20 mouse cellular contexts compared by ENCODE assay signal in genomic region chr11:106511236-106512005, GRCm38 (mm10).
"Had no signal": no experiment of that assay in that cellular context is flagged by ENCODE, and none has a peak within 500 bp of the region (broad histone marks: within the 10 kb centered on the region; RNA-seq: fewer than 3 reads in every experiment).

No protein-coding gene starts in this region.

- H3K9ac ChIP-seq: liver, embryonic 13.5 days; lung, embryonic 14.5 days; midbrain, embryonic 12.5 days; midbrain, embryonic 15.5 days; neural tube, embryonic 12.5 days; neural tube, embryonic 15.5 days had no signal

- ATAC-seq: lung, postnatal 0 days; midbrain, embryonic 15.5 days had no signal

- H3K4me2 ChIP-seq: liver, embryonic 13.5 days; lung, embryonic 14.5 days; midbrain, embryonic 12.5 days; midbrain, embryonic 15.5 days; neural tube, embryonic 12.5 days; neural tube, embryonic 15.5 days had no signal

- H3K27ac ChIP-seq: kidney, postnatal 0 days; layer of hippocampus, adult 2 months; left cerebral cortex, adult 2 months; liver, embryonic 13.5 days; macrophage; midbrain, embryonic 12.5 days; midbrain, embryonic 15.5 days; neural tube, embryonic 12.5 days; neural tube, embryonic 15.5 days; stomach, postnatal 0 days had no signal

- DNase-seq: kidney, postnatal 25 days; layer of hippocampus, postnatal 36 days; liver, embryonic 13.5 days; lung, embryonic 14.5 days; right cerebral cortex, adult 18-20 months; right cerebral cortex, postnatal 14 days; right cerebral cortex, postnatal 4 days; thymus, adult 2 months; thymus, postnatal 14 days; thymus, postnatal 4 days had no signal

- H3K27me3 ChIP-seq: liver, embryonic 13.5 days; midbrain, embryonic 12.5 days; midbrain, embryonic 15.5 days; neural tube, embryonic 12.5 days; neural tube, embryonic 15.5 days had no signal

- H3K4me3 ChIP-seq: layer of hippocampus, adult 2 months; left cerebral cortex, adult 2 months; liver, embryonic 13.5 days; midbrain, embryonic 12.5 days; midbrain, embryonic 15.5 days; neural tube, embryonic 12.5 days; neural tube, embryonic 15.5 days had no signal

- H3K9me3 ChIP-seq: midbrain, embryonic 12.5 days; midbrain, embryonic 15.5 days; neural tube, embryonic 12.5 days; neural tube, embryonic 15.5 days had no signal
